Mouse (Mus musculus) cerebellum, adult 2 months (tissue): ENCODE results near the gene Rcan2.

Experiments used
- CTCF ChIP-seq: fragments of 200-500 bp; IDR thresholded peaks from 2 replicates; pipeline ENCODE4 v1.5.1; 2011; ENCODE audit warnings: low read depth, mild to moderate bottlenecking, control low read depth, low read length, moderate library complexity, borderline replicate concordance; ENCODE audit not compliant: insufficient read depth
- POLR2A ChIP-seq: fragments of 200-500 bp; IDR thresholded peaks from 2 replicates; pipeline ENCODE4 v1.6.1; 2011; ENCODE audit warnings: low read length, control low read depth, borderline replicate concordance; ENCODE audit not compliant: insufficient read depth

- no peak for TF ChIP-seq POLR2A
- no peak for TF ChIP-seq CTCF
Observed at GRCm38 (mm10) chr17:43815376-43815775, 14.2 kb downstream of the Rcan2 start.
